10 mouse cellular contexts compared by ENCODE assay signal in genomic region chr11:72487739-72488138, GRCm38 (mm10). TPM values are rescaled to one million over a fixed set of nuclear protein-coding genes. Genes with fewer than 3 reads are reported as not detected.
A peak's percentile ranks its signal among the peaks of the same experiment; 100 is the strongest.
DNase-seq lines count a peak whose midpoint lies in the region; ATAC-seq and TF ChIP-seq lines count a peak whose summit lies in the region.
"Had no signal": no experiment of that assay in that cellular context is flagged by ENCODE, and none has a peak within 500 bp of the region (broad histone marks: within the 10 kb centered on the region; RNA-seq: fewer than 3 reads in every experiment).

No protein-coding gene starts in this region.

- no peak overlapping the region for H3K9ac ChIP-seq in forebrain, embryonic 12.5 days
- no peak overlapping the region for H3K9ac ChIP-seq in limb, embryonic 14.5 days (ENCODE audit: low read depth, low read length, severe bottlenecking)

- H3K36me3 ChIP-seq in forebrain, embryonic 12.5 days (replicated peaks), result no peaks in the 10 kb centered on the region
- no peaks in the 10 kb centered on the region for H3K36me3 ChIP-seq in limb, embryonic 14.5 days (ENCODE audit: control insufficient read depth, insufficient read depth, low read length)
- no peaks in the 10 kb centered on the region for H3K36me3 ChIP-seq in splenic B cell, adult 2 months (ENCODE audit: control insufficient read depth, insufficient read depth, low read length, poor library complexity, severe bottlenecking)

- DNase-seq in lung, adult 2 months, result no peak
- no peak for DNase-seq in lung, adult 18-20 months
- no peak for DNase-seq in limb, embryonic 14.5 days (ENCODE audit: low spot score)
- peak; percentile 31 for DNase-seq in splenic B cell, adult 2 months (ENCODE audit: low read depth, low spot score)
- DNase-seq in adrenal gland, postnatal 36 days, result no peak
- no peak for DNase-seq in cerebellum, adult 8-10 months
- DNase-seq: right cerebral cortex, adult 18-20 months had no signal

- H3K4me3 ChIP-seq in lung, adult 2 months (replicated peaks; ENCODE audit: extremely low read depth, low read depth, low read length), result peak overlapping the region; percentile 56
- H3K4me3 ChIP-seq in forebrain, embryonic 12.5 days (replicated peaks), result peak overlapping the region; percentile 67
- H3K4me3 ChIP-seq in limb, embryonic 14.5 days (replicated peaks; ENCODE audit: low read length), result no peak overlapping the region

- ATAC-seq in forebrain, embryonic 12.5 days (ENCODE audit: low FRiP score), result no peak
- no peak for ATAC-seq in limb, embryonic 14.5 days (ENCODE audit: low FRiP score, low read depth)
- ATAC-seq: Patski had no signal

- peaks cover 14% of the 10 kb centered on the region for H3K4me1 ChIP-seq in lung, adult 2 months (ENCODE audit: control insufficient read depth, insufficient read depth, low read length)
- peaks cover 23% of the 10 kb centered on the region for H3K4me1 ChIP-seq in forebrain, embryonic 12.5 days
- peaks cover 9% of the 10 kb centered on the region for H3K4me1 ChIP-seq in limb, embryonic 14.5 days (ENCODE audit: control insufficient read depth, insufficient read depth, low read length)

- H3K27me3 ChIP-seq in forebrain, embryonic 12.5 days, result peaks cover 52% of the 10 kb centered on the region
- peaks cover 28% of the 10 kb centered on the region for H3K27me3 ChIP-seq in limb, embryonic 14.5 days (ENCODE audit: control insufficient read depth, insufficient read depth, low read length)
- no peaks in the 10 kb centered on the region for H3K27me3 ChIP-seq in splenic B cell, adult 2 months (ENCODE audit: control insufficient read depth, insufficient read depth, low read length, poor library complexity, severe bottlenecking)
- H3K27me3 ChIP-seq: Patski had no signal

- H3K27ac ChIP-seq in forebrain, embryonic 12.5 days, result no peak overlapping the region
- no peak overlapping the region for H3K27ac ChIP-seq in limb, embryonic 14.5 days (replicated peaks; ENCODE audit: low read depth, low read length)

- WGBS in lung, adult 2 months, result 56% methylated on average over 2 of the region's 2 CpGs
- WGBS in forebrain, embryonic 12.5 days, result 96% methylated on average over 2 of the region's 2 CpGs
- WGBS in limb, embryonic 14.5 days, result 83% methylated on average over 2 of the region's 2 CpGs

- TF ChIP-seq POLR2A in lung, adult 2 months (IDR thresholded peaks at IDR 0.05; ENCODE audit: borderline replicate concordance, extremely low read depth, low read depth, low read length), result no peak
- TF ChIP-seq POLR2A in limb, embryonic 14.5 days (IDR thresholded peaks at IDR 0.05; ENCODE audit: borderline replicate concordance, extremely low read depth, insufficient read depth, insufficient read length), result no peak

- H3K9me3 ChIP-seq in forebrain, embryonic 12.5 days, result no peaks in the 10 kb centered on the region
- no peaks in the 10 kb centered on the region for H3K9me3 ChIP-seq in limb, embryonic 14.5 days (ENCODE audit: control insufficient read depth, low read length)

- no peak for TF ChIP-seq CTCF in lung, adult 2 months (IDR thresholded peaks at IDR 0.05; ENCODE audit: insufficient read depth, low read length)

- H3K4me2 ChIP-seq in forebrain, embryonic 12.5 days, result peak overlapping the region; percentile 91
- H3K4me2 ChIP-seq in limb, embryonic 14.5 days (replicated peaks; ENCODE audit: low read depth, low read length, severe bottlenecking), result 0 out of 2 replicates have a peak overlapping the region, but pooled peaks have one; percentile 1

RNA-seq across cellular contexts. Expression of gene Spns2, which starts 2.0 kb away (rescaled TPM):
- 103 and 126 TPM in 2 replicates for polyA plus RNA-seq in lung, adult 2 months (2012; rRNA removed)
- polyA plus RNA-seq in forebrain, embryonic 12.5 days (2016; fragmentation: Nextera tagmentation; extraction: Ambion mirVana), result 4.9 and 5.4 TPM in 2 replicates
- 15.9 and 16.6 TPM in 2 replicates for polyA plus RNA-seq in limb, embryonic 14.5 days (2012; rRNA removed)
- 5.9 and 6.3 TPM in 2 replicates for polyA plus RNA-seq in limb, embryonic 14.5 days (2014; fragmentation: Nextera tagmentation; extraction: Ambion mirVana)
- total RNA-seq in adrenal gland, postnatal 36 days (2021), result 1 to 10 TPM; 2.2 to 3.4 TPM

RNA-seq across cellular contexts. Expression of gene Mybbp1a, which starts 46.6 kb away (rescaled TPM):
- polyA plus RNA-seq in lung, adult 2 months (2012; rRNA removed), result 26.1 and 32.8 TPM in 2 replicates
- 158 and 160 TPM in 2 replicates for polyA plus RNA-seq in forebrain, embryonic 12.5 days (2016; fragmentation: Nextera tagmentation; extraction: Ambion mirVana)
- 103 and 110 TPM in 2 replicates for polyA plus RNA-seq in limb, embryonic 14.5 days (2012; rRNA removed)
- 123 and 127 TPM in 2 replicates for polyA plus RNA-seq in limb, embryonic 14.5 days (2014; fragmentation: Nextera tagmentation; extraction: Ambion mirVana)
- 100 to 1,000 TPM in 1 of 2 experiments, 10 to 100 TPM in 1; 86.3 to 101 TPM for total RNA-seq in adrenal gland, postnatal 36 days (2021)

RNA-seq across cellular contexts. Expression of gene Ggt6, which starts 52.4 kb away (rescaled TPM):
- polyA plus RNA-seq in lung, adult 2 months (2012; rRNA removed), result 2.9 and 7.0 TPM in 2 replicates
- polyA plus RNA-seq in forebrain, embryonic 12.5 days (2016; fragmentation: Nextera tagmentation; extraction: Ambion mirVana), result not detected in 2 replicates
- polyA plus RNA-seq in limb, embryonic 14.5 days (2012; rRNA removed), result 4.6 and 4.9 TPM in 2 replicates
- 4.8 and 5.9 TPM in 2 replicates for polyA plus RNA-seq in limb, embryonic 14.5 days (2014; fragmentation: Nextera tagmentation; extraction: Ambion mirVana)
- total RNA-seq in adrenal gland, postnatal 36 days (2021), result 1 to 10 TPM in 1 of 2 experiments, under 1 TPM in 1; 0.79 to 5.3 TPM
- polyA plus RNA-seq: limb, embryonic 11.5 days had no signal
